Mouse (Mus musculus) MEL (cell line): ENCODE measurements at regions not wholly inside any gene's neighbourhood (a gene's known extent, or its start where the extent isn't known, plus 50 kb on each side); places are given as distances from the start of the nearest gene placed in this dataset.

Experiments
- DNase-seq: peaks from one replicate; pipeline ENCODE4 v3.0.0; 2011; ENCODE audit warnings: low read depth, low spot score
- H3K27ac ChIP-seq: 2 replicates; pipeline ENCODE4 v1.5.1; 2012; ENCODE audit warnings: low read depth, mild to moderate bottlenecking, control low read depth, low read length, moderate library complexity; ENCODE audit not compliant: control insufficient read depth
- H3K27me3 ChIP-seq, 2 experiments: fragments of 150-350 bp in 1 of 2; sonication (generic) in 1 of 2; 2 replicates each; pipeline ENCODE4 v1.6.1; 2012; ENCODE audit warnings: low read length in 2 of 2, mild to moderate bottlenecking in 2 of 2, improper control_type of control experiment in 1 of 2, moderate library complexity in 1 of 2; ENCODE audit not compliant: insufficient read depth in 2 of 2, control insufficient read depth in 1 of 2
- H3K36me3 ChIP-seq, 2 experiments: 2 replicates each; pipeline ENCODE4 v1.6.1; 2012 to 2014; ENCODE audit warnings: low read length in 2 of 2, improper control_type of control experiment in 1 of 2, inconsistent platforms in 1 of 2, mild to moderate bottlenecking in 1 of 2; ENCODE audit not compliant: insufficient read depth in 2 of 2, control insufficient read depth in 1 of 2
- H3K4me1 ChIP-seq, 2 experiments: fragments of 150-350 bp in 1 of 2; sonication (generic) in 1 of 2; 2 replicates each; pipeline ENCODE4 v1.6.1; 2012; ENCODE audit warnings: low read length in 2 of 2, improper control_type of control experiment in 1 of 2, mild to moderate bottlenecking in 1 of 2; ENCODE audit not compliant: insufficient read depth in 2 of 2, control insufficient read depth in 1 of 2
- H3K4me3 ChIP-seq, 2 experiments: fragments of 150-350 bp in 1 of 2; sonication (generic) in 1 of 2; 2 replicates each; pipeline ENCODE4 v1.5.1; 2012; ENCODE audit warnings: low read depth in 2 of 2, low read length in 2 of 2, mild to moderate bottlenecking in 2 of 2, moderate library complexity in 2 of 2, control low read depth in 1 of 2, improper control_type of control experiment in 1 of 2; ENCODE audit not compliant: control insufficient read depth in 1 of 2, insufficient read depth in 1 of 2
- H3K79me2 ChIP-seq: 2 replicates; pipeline ENCODE4 v1.6.1; 2012; ENCODE audit warnings: mild to moderate bottlenecking, low read length, moderate library complexity; ENCODE audit not compliant: control insufficient read depth, poor library complexity, insufficient read depth
- H3K9ac ChIP-seq: 2 replicates; pipeline ENCODE4 v1.6.1; 2012; ENCODE audit warnings: low read depth, mild to moderate bottlenecking, control low read depth, low read length, moderate library complexity; ENCODE audit not compliant: control insufficient read depth, poor library complexity, severe bottlenecking
- H3K9me3 ChIP-seq: fragments of 150-350 bp; sonication (generic); replicated peaks from 2 replicates; pipeline ENCODE4 v1.6.1; 2012; ENCODE audit warnings: mild to moderate bottlenecking, low read length, improper control_type of control experiment, moderate library complexity; ENCODE audit not compliant: insufficient read depth
- CHD1 ChIP-seq: IDR thresholded peaks from 2 replicates; pipeline ENCODE4 v1.6.1; 2012; ENCODE audit warnings: low read depth, mild to moderate bottlenecking, inconsistent platforms, low read length, improper control_type of control experiment
- GABPA ChIP-seq: IDR thresholded peaks from 2 replicates; pipeline ENCODE4 v1.6.1; 2012; ENCODE audit warnings: low read depth, mild to moderate bottlenecking, inconsistent platforms, low read length, improper control_type of control experiment, moderate library complexity
- GATA1 ChIP-seq: IDR thresholded peaks from 2 replicates; pipeline ENCODE4 v1.6.1; 2011; ENCODE audit warnings: low read depth, low read length, improper control_type of control experiment
- HCFC1 ChIP-seq: IDR thresholded peaks from 2 replicates; pipeline ENCODE4 v1.6.1; 2012; ENCODE audit warnings: low read depth, mild to moderate bottlenecking, inconsistent platforms, low read length, improper control_type of control experiment, moderate library complexity
- JUND ChIP-seq: IDR thresholded peaks from 2 replicates; pipeline ENCODE4 v1.6.1; 2011; ENCODE audit warnings: low read depth, mild to moderate bottlenecking, improper control_type of control experiment, low read length
- KAT2A ChIP-seq: conservative IDR thresholded peaks from 2 replicates; pipeline ENCODE4 v1.6.1; 2012; ENCODE audit warnings: low read depth, low read length, improper control_type of control experiment, inconsistent platforms
- MAFK ChIP-seq: IDR thresholded peaks from 2 replicates; pipeline ENCODE4 v1.6.1; 2011; ENCODE audit warnings: low read depth, mild to moderate bottlenecking, low read length, improper control_type of control experiment, borderline replicate concordance
- MEF2A ChIP-seq: IDR thresholded peaks from 2 replicates; pipeline ENCODE4 v1.6.1; 2014; ENCODE audit warnings: low read depth, mild to moderate bottlenecking, inconsistent platforms, low read length, improper control_type of control experiment; ENCODE audit not compliant: poor library complexity, insufficient replicate concordance, severe bottlenecking; ENCODE audit errors: extremely low read depth
- MYB ChIP-seq: IDR thresholded peaks from 2 replicates; pipeline ENCODE4 v1.6.1; 2011; ENCODE audit warnings: mild to moderate bottlenecking, low read depth, low read length, improper control_type of control experiment
- MYC ChIP-seq: IDR thresholded peaks from 2 replicates; pipeline ENCODE4 v1.6.1; 2011; ENCODE audit warnings: low read depth, mild to moderate bottlenecking, low read length, improper control_type of control experiment, moderate library complexity
- NRF1 ChIP-seq: IDR thresholded peaks from 2 replicates; pipeline ENCODE4 v1.6.1; 2014; ENCODE audit warnings: low read depth, mild to moderate bottlenecking, inconsistent platforms, low read length, improper control_type of control experiment, moderate library complexity; ENCODE audit not compliant: poor library complexity, insufficient read depth, severe bottlenecking
- POLR2A ChIP-seq, 2 experiments: IDR thresholded peaks; 2 replicates each; pipeline ENCODE4 v1.6.1; 2011 to 2012; ENCODE audit warnings: low read length in 2 of 2, mild to moderate bottlenecking in 2 of 2, control low read depth in 1 of 2, improper control_type of control experiment in 1 of 2, low read depth in 1 of 2, moderate library complexity in 1 of 2; ENCODE audit not compliant: control insufficient read depth in 1 of 2, insufficient read depth in 1 of 2, poor library complexity in 1 of 2
- POLR2AphosphoS5 ChIP-seq: IDR thresholded peaks from 2 replicates; pipeline ENCODE4 v1.6.1; 2012; ENCODE audit warnings: low read depth, borderline replicate concordance, mild to moderate bottlenecking, inconsistent platforms, low read length, moderate library complexity, mixed read lengths
- RAD21 ChIP-seq: IDR thresholded peaks from 2 replicates; pipeline ENCODE4 v1.6.1; 2011; ENCODE audit warnings: mild to moderate bottlenecking, low read depth, low read length, improper control_type of control experiment
- RCOR1 ChIP-seq: IDR thresholded peaks from 2 replicates; pipeline ENCODE4 v1.6.1; 2012; ENCODE audit warnings: low read depth, mild to moderate bottlenecking, inconsistent platforms, low read length, improper control_type of control experiment
- SIN3A ChIP-seq: IDR thresholded peaks from 2 replicates; pipeline ENCODE4 v1.6.1; 2012; ENCODE audit warnings: low read length, improper control_type of control experiment, inconsistent platforms
- SMC3 ChIP-seq: IDR thresholded peaks from 2 replicates; pipeline ENCODE4 v1.6.1; 2011; ENCODE audit warnings: low read depth, low read length, improper control_type of control experiment
- TBP ChIP-seq: IDR thresholded peaks from 2 replicates; pipeline ENCODE4 v1.8.0; 2011; ENCODE audit warnings: low read depth, low read length, improper control_type of control experiment
- UBTF ChIP-seq: IDR thresholded peaks from 2 replicates; pipeline ENCODE4 v1.6.1; 2012; ENCODE audit warnings: low read depth, mild to moderate bottlenecking, inconsistent platforms, low read length, improper control_type of control experiment, moderate library complexity, borderline replicate concordance; ENCODE audit not compliant: insufficient read depth
- USF1 ChIP-seq: IDR thresholded peaks from 2 replicates; pipeline ENCODE4 v1.6.1; 2014; ENCODE audit warnings: low read depth, mild to moderate bottlenecking, inconsistent platforms, low read length, improper control_type of control experiment, moderate library complexity
- USF2 ChIP-seq, 2 experiments: IDR thresholded peaks; 2 replicates each; pipeline ENCODE4 v1.6.1; 2011 to 2012; ENCODE audit warnings: improper control_type of control experiment in 2 of 2, low read length in 2 of 2, borderline replicate concordance in 1 of 2, inconsistent platforms in 1 of 2, low read depth in 1 of 2, mild to moderate bottlenecking in 1 of 2; ENCODE audit not compliant: insufficient read depth in 1 of 2
- ZMIZ1 ChIP-seq: IDR thresholded peaks from 2 replicates; pipeline ENCODE4 v1.6.1; 2012; ENCODE audit warnings: low read depth, mild to moderate bottlenecking, inconsistent platforms, low read length, improper control_type of control experiment, moderate library complexity

DNA sequence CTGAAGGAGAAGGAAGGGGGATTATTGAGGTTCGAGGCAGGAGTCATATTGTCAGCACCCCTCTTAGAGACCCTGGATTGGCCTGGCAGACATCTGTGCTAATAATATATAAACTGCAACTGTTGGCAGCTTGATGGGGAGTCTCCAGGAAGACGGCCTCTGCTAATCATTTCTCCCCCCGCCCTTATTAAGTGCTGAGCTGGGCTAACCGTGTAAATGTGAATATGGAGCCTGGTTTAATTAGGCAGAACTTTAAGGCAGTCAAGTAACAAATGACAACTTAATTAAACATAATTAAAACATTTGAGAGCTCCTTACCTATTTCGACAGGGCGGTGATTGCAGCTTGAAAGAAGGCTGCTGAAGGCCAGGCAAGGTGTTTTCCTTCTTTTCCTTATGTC lies 172.8 kb downstream of the Bmp2 start:
- TF ChIP-seq JUND (no peak), SMC3 (no peak), POLR2AphosphoS5 (no peak), USF2 (IDR thresholded peaks at IDR 0.05; ENCODE audit: borderline replicate concordance in 1 of 2, insufficient read depth in 1 of 2, low read depth in 1 of 2, low read length in 2 of 2) (no peak), MYC (no peak)
- H3K79me2 ChIP-seq: no peaks in the 10 kb centered on the region
- no peaks in the 10 kb centered on the region for H3K27me3 ChIP-seq
- H3K4me3 ChIP-seq: no peak overlapping the region
- DNase-seq: no peak
- H3K9ac ChIP-seq: no peak overlapping the region
- no peak overlapping the region for H3K27ac ChIP-seq
- H3K36me3 ChIP-seq: no peaks in the 10 kb centered on the region
- no peaks in the 10 kb centered on the region for H3K9me3 ChIP-seq
- H3K4me1 ChIP-seq: no peaks in the 10 kb centered on the region

- no peak overlapping the region for H3K9ac ChIP-seq
- H3K4me3 ChIP-seq: no peak overlapping the region
- no peaks in the 10 kb centered on the region for H3K79me2 ChIP-seq
- H3K36me3 ChIP-seq: no peaks in the 10 kb centered on the region
- no peaks in the 10 kb centered on the region for H3K27me3 ChIP-seq
- no peaks in the 10 kb centered on the region for H3K9me3 ChIP-seq
- no peaks in the 10 kb centered on the region for H3K4me1 ChIP-seq
- DNase-seq: no peak
- TF ChIP-seq SIN3A: no peak
- TF ChIP-seq GABPA: no peak
- TF ChIP-seq RAD21: no peak
- TF ChIP-seq SMC3: no peak
- no peak for TF ChIP-seq POLR2AphosphoS5
- TF ChIP-seq ZMIZ1: no peak
- no peak for TF ChIP-seq USF1
- no peak for TF ChIP-seq POLR2A (IDR thresholded peaks at IDR 0.05; ENCODE audit: control insufficient read depth in 1 of 2, insufficient read depth in 1 of 2, low read depth in 1 of 2, low read length in 2 of 2, poor library complexity in 1 of 2)
- no peak for TF ChIP-seq KAT2A
- no peak for TF ChIP-seq UBTF
- TF ChIP-seq NRF1: no peak
- no peak for TF ChIP-seq MEF2A
- TF ChIP-seq RCOR1: no peak
- no peak for TF ChIP-seq MYB
- TF ChIP-seq HCFC1: no peak
- no peak for TF ChIP-seq CHD1
- TF ChIP-seq MAFK: no peak
- TF ChIP-seq GATA1: no peak
- TF ChIP-seq TBP: no peak
- TF ChIP-seq, all 39 proteins: peak for 0
- H3K27ac ChIP-seq: no peak overlapping the region
Observed at GRCm38 (mm10) chr2:133734469-133735225, 182.7 kb downstream of the Bmp2 start.
